Mouse (Mus musculus) liver, adult 2 months (tissue): ENCODE measurements around the gene Arpc5. TPM values are rescaled to one million over a fixed set of nuclear protein-coding genes. Genes with fewer than 3 reads are reported as not detected.

Experiments
- DNase-seq: peaks from one replicate; pipeline ENCODE4 v3.0.0-alpha.2; 2011; ENCODE audit warnings: low read depth, low spot score; ENCODE audit errors: extremely low read depth
- H3K27ac ChIP-seq: fragments of 200-500 bp; replicated peaks from 2 replicates; pipeline ENCODE4 v1.5.1; 2012; ENCODE audit warnings: low read depth, mild to moderate bottlenecking, control low read depth, inconsistent platforms, low read length; ENCODE audit not compliant: insufficient read depth
- H3K27me3 ChIP-seq: fragments of 200-500 bp; 2 replicates; pipeline ENCODE4 v1.6.1; 2012; ENCODE audit warnings: mild to moderate bottlenecking, moderate library complexity, low read length, inconsistent platforms; ENCODE audit not compliant: control insufficient read depth, insufficient read depth
- H3K36me3 ChIP-seq: fragments of 200-500 bp; 2 replicates; pipeline ENCODE4 v1.6.1; 2012; ENCODE audit warnings: low read length, inconsistent platforms; ENCODE audit not compliant: control insufficient read depth, insufficient read depth
- H3K4me1 ChIP-seq: fragments of 200-500 bp; 2 replicates; pipeline ENCODE4 v1.6.1; 2011; ENCODE audit warnings: low read length; ENCODE audit not compliant: control insufficient read depth, insufficient read depth
- H3K4me3 ChIP-seq: fragments of 200-500 bp; 2 replicates; pipeline ENCODE4 v1.5.1; 2011; ENCODE audit warnings: low read depth, mild to moderate bottlenecking, control low read depth, low read length, moderate library complexity; ENCODE audit not compliant: insufficient read depth
- H3K79me2 ChIP-seq: fragments of 200-500 bp; 2 replicates; pipeline ENCODE4 v1.6.1; 2012; ENCODE audit warnings: inconsistent platforms, mild to moderate bottlenecking, low read length, moderate library complexity; ENCODE audit not compliant: control insufficient read depth, insufficient read depth
- H3K9ac ChIP-seq: fragments of 200-500 bp; 2 replicates; pipeline ENCODE4 v1.6.1; 2012; ENCODE audit warnings: low read depth, mild to moderate bottlenecking, control low read depth, inconsistent platforms, low read length
- CTCF ChIP-seq: fragments of 200-500 bp; IDR thresholded peaks from 2 replicates; pipeline ENCODE4 v1.5.1; 2011; ENCODE audit warnings: low read depth, low read length, control low read depth
- POLR2A ChIP-seq: fragments of 200-500 bp; IDR thresholded peaks from 2 replicates; pipeline ENCODE4 v1.6.1; 2011; ENCODE audit warnings: low read length, control low read depth; ENCODE audit not compliant: insufficient read depth; ENCODE audit errors: extremely low read depth
- WGBS: fragments of 180-500 bp; shearing (Covaris S2); methylation state at CpG from one replicate; pipeline ENCODE4 v1.1.7; 2018; 5-methylcytosine and 5-hydroxymethylcytosine counted together
- polyA plus RNA-seq: library from polyadenylated mRNA; depleted of rRNA; stranded (reverse); fragments of >200 nt; gene quantifications from 2 replicates; pipeline ENCODE4 v1.2.3, GENCODE M21; 2012
- total RNA-seq: library from RNA; depleted of rRNA; stranded (reverse); fragments of >200 nt; gene quantifications from 2 replicates; pipeline ENCODE4 v1.2.3, GENCODE M21; 2014

The Arpc5 gene
- total and polyA plus RNA-seq, 2 experiments: 24.9 to 103 TPM

- Histone ChIP-seq H3K27ac (no peak overlapping the region), H3K4me3 (no peak overlapping the region), H3K27me3 (no peaks in the 10 kb centered on the region), H3K36me3 (no peaks in the 10 kb centered on the region), H3K4me1 (no peaks in the 10 kb centered on the region), H3K9ac (no peak overlapping the region), H3K79me2 (no peaks in the 10 kb centered on the region)
- DNase-seq: no peak
- TF ChIP-seq POLR2A (no peak), CTCF (no peak)
- 62% methylated on average over 8 of the region's 8 CpGs for WGBS
Measured at GRCm38 (mm10) chr1:152795688-152796255, 29.4 kb downstream of the Arpc5 start.

GRCm38 (mm10) chr1:152796683-152797263 lies 30.4 kb downstream of the Arpc5 start:
- 88% methylated on average over 8 of the region's 8 CpGs for WGBS
- no peaks in the 10 kb centered on the region for H3K4me1 ChIP-seq
- H3K4me3 ChIP-seq: no peak overlapping the region
- no peaks in the 10 kb centered on the region for H3K36me3 ChIP-seq
- DNase-seq: peak; percentile 32
- no peaks in the 10 kb centered on the region for H3K27me3 ChIP-seq
- TF ChIP-seq CTCF (no peak), POLR2A (no peak)
- H3K27ac ChIP-seq: no peak overlapping the region
- no peaks in the 10 kb centered on the region for H3K79me2 ChIP-seq
- no peak overlapping the region for H3K9ac ChIP-seq

GRCm38 (mm10) chr1:152798125-152798524 lies 31.8 kb downstream of the Arpc5 start:
- Histone ChIP-seq H3K79me2 (no peaks in the 10 kb centered on the region), H3K36me3 (no peaks in the 10 kb centered on the region), H3K9ac (no peak overlapping the region), H3K4me1 (no peaks in the 10 kb centered on the region), H3K4me3 (no peak overlapping the region), H3K27me3 (no peaks in the 10 kb centered on the region), H3K27ac (no peak overlapping the region)
- TF ChIP-seq CTCF (no peak), POLR2A (no peak)
- peak; percentile 46 for DNase-seq
- whole genome bisulfite sequencing: 62% methylated on average over 9 of the region's 9 CpGs

GRCm38 (mm10) chr1:152799897-152800296 lies 33.6 kb downstream of the Arpc5 start, which contains the start of gene Ncf2:
Gene Ncf2, plus strand, starts transcription at chr1:152800194.
- WGBS: 42% methylated on average over 2 of the region's 2 CpGs
- no peak for DNase-seq
- Histone ChIP-seq H3K9ac (no peak within 1 kb of the TSS; the same call in 1 of the 2 replicates), H3K4me1 (no peaks in the 10 kb centered on the region), H3K27ac (no peak within 1 kb of the TSS), H3K79me2 (no peaks in the 10 kb centered on the region), H3K27me3 (no peaks in the 10 kb centered on the region), H3K4me3 (no peak within 1 kb of the TSS), H3K36me3 (no peaks in the 10 kb centered on the region)
- TF ChIP-seq CTCF (no peak), POLR2A (no peak)

GRCm38 (mm10) chr1:152800633-152801176 lies 34.4 kb downstream of the Arpc5 start:
- no peak overlapping the region for H3K4me3 ChIP-seq
- TF ChIP-seq CTCF: no peak
- TF ChIP-seq POLR2A: no peak
- H3K27me3 ChIP-seq: no peaks in the 10 kb centered on the region
- H3K4me1 ChIP-seq: no peaks in the 10 kb centered on the region
- H3K27ac ChIP-seq: no peak overlapping the region
- no peak for DNase-seq
- no peaks in the 10 kb centered on the region for H3K79me2 ChIP-seq
- no peak overlapping the region; the same call in 1 of the 2 replicates for H3K9ac ChIP-seq
- H3K36me3 ChIP-seq: no peaks in the 10 kb centered on the region
- WGBS: 85% methylated on average over 13 of the region's 13 CpGs

- no peak for TF ChIP-seq POLR2A
- H3K4me3 ChIP-seq: no peak overlapping the region
- no peaks in the 10 kb centered on the region for H3K27me3 ChIP-seq
- no peak overlapping the region for H3K27ac ChIP-seq
- WGBS: 40% methylated on average over 6 of the region's 6 CpGs
- H3K4me1 ChIP-seq: no peaks in the 10 kb centered on the region; the same call in 1 of the 2 replicates
- no peak for DNase-seq
- no peaks in the 10 kb centered on the region for H3K79me2 ChIP-seq
- H3K9ac ChIP-seq: no peak overlapping the region
- H3K36me3 ChIP-seq: no peaks in the 10 kb centered on the region
Measured at GRCm38 (mm10) chr1:152804907-152805306, 38.6 kb downstream of the Arpc5 start.
